Comparison of ENCODE assay signal across 7 mouse cellular contexts in genomic region chr2:155472671-155473569, GRCm38 (mm10). TPM values are rescaled to one million over a fixed set of nuclear protein-coding genes. Genes with fewer than 3 reads are reported as not detected.
DNase-seq lines count a peak whose midpoint lies in the region; ATAC-seq lines count a peak whose summit lies in the region.

No protein-coding gene starts in this region.

- H3K4me2 ChIP-seq in hindbrain, embryonic 14.5 days (replicated peaks) = peak overlapping the region; percentile 76

- DNase-seq in adipocyte (ENCODE audit: low spot score) = peak; percentile 71
- DNase-seq in cerebellum, postnatal 14 days = peak; percentile 56 to 61
- DNase-seq in gastrocnemius, adult 18-20 months (ENCODE audit: low spot score) = peak; percentile 43
- DNase-seq in hindbrain, embryonic 14.5 days (ENCODE audit: low spot score) = no peak
- peak; percentile 31 to 42 for DNase-seq in left cerebral cortex, postnatal 25 days (ENCODE audit: low spot score in 2 of 2)
- peak; percentile 42 for DNase-seq in right cerebral cortex, postnatal 25 days

- H3K4me1 ChIP-seq in hindbrain, embryonic 14.5 days (replicated peaks; ENCODE audit: control insufficient read depth, insufficient read depth, low read length) = peaks cover 31% of the 10 kb centered on the region

- H3K36me3 ChIP-seq in hindbrain, embryonic 14.5 days (replicated peaks; ENCODE audit: control insufficient read depth, insufficient read depth) = no peaks in the 10 kb centered on the region

- intact Hi-C loops in left cerebral cortex, postnatal 25 days (cut with DNase I) = no loop called here

- peak; percentile 25 for ATAC-seq in hindbrain, embryonic 14.5 days (ENCODE audit: low FRiP score)
- peak; percentile 62 for ATAC-seq in megakaryocyte progenitor cell, adult 5-6 weeks (replicated peaks; ENCODE audit: poor library complexity)

- peak overlapping the region; percentile 80 for H3K4me3 ChIP-seq in hindbrain, embryonic 14.5 days (replicated peaks; ENCODE audit: low read length)

- H3K27ac ChIP-seq in hindbrain, embryonic 14.5 days = peak overlapping the region; percentile 88

- under 1% methylated on average over 38 of the region's 71 CpGs for WGBS in hindbrain, embryonic 14.5 days

- H3K9me3 ChIP-seq in hindbrain, embryonic 14.5 days (ENCODE audit: control insufficient read depth, low read length) = no peaks in the 10 kb centered on the region

- peak overlapping the region; percentile 89 for H3K9ac ChIP-seq in hindbrain, embryonic 14.5 days

- no peaks in the 10 kb centered on the region for H3K27me3 ChIP-seq in hindbrain, embryonic 14.5 days (ENCODE audit: control insufficient read depth, insufficient read depth, low read length)

RNA-seq across cellular contexts. Expression of gene Ncoa6, which starts 0.8 kb away (rescaled TPM):
- total RNA-seq in gastrocnemius, adult 18-20 months (2021) = 10 to 100 TPM; 11.6 to 11.8 TPM
- polyA plus RNA-seq in hindbrain, embryonic 14.5 days (2014; fragmentation: Nextera tagmentation; extraction: Ambion mirVana) = 32.0 and 33.0 TPM in 2 replicates
- total RNA-seq in left cerebral cortex, postnatal 25 days (2021) = 10 to 100 TPM; 65.1 to 65.8 TPM
- total RNA-seq in megakaryocyte progenitor cell, adult 5-6 weeks (2015) = 58.3 and 61.2 TPM in 2 replicates
- 12.4 and 15.4 TPM in 2 replicates for total RNA-seq in megakaryocyte progenitor cell, adult 5-6 weeks (2017)

RNA-seq across cellular contexts. Expression of gene Acss2, which starts 44.8 kb away (rescaled TPM):
- 10 to 100 TPM; 24.7 to 47.8 TPM for total RNA-seq in gastrocnemius, adult 18-20 months (2021)
- 25.3 and 28.5 TPM in 2 replicates for polyA plus RNA-seq in hindbrain, embryonic 14.5 days (2014; fragmentation: Nextera tagmentation; extraction: Ambion mirVana)
- 10 to 100 TPM; 56.4 to 60.5 TPM for total RNA-seq in left cerebral cortex, postnatal 25 days (2021)
- 3.6 and 8.0 TPM in 2 replicates for total RNA-seq in megakaryocyte progenitor cell, adult 5-6 weeks (2015)
- total RNA-seq in megakaryocyte progenitor cell, adult 5-6 weeks (2017) = 3.0 and 6.5 TPM in 2 replicates

RNA-seq across cellular contexts. Expression of gene Ggt7, which starts 45.1 kb away (rescaled TPM):
- 1 to 10 TPM; 1.1 to 1.4 TPM for total RNA-seq in gastrocnemius, adult 18-20 months (2021)
- polyA plus RNA-seq in hindbrain, embryonic 14.5 days (2014; fragmentation: Nextera tagmentation; extraction: Ambion mirVana) = 39.9 and 48.5 TPM in 2 replicates
- 100 to 1,000 TPM; 115 to 122 TPM for total RNA-seq in left cerebral cortex, postnatal 25 days (2021)
- not detected in 2 replicates for total RNA-seq in megakaryocyte progenitor cell, adult 5-6 weeks (2015)
- not detected in 2 replicates for total RNA-seq in megakaryocyte progenitor cell, adult 5-6 weeks (2017)

Comparison
In these comparisons a context has a peak if more than half of its experiments do, and no peak if none do; other contexts are left out.
1. RNA of gene Ggt7, which starts 45.1 kb away (total RNA-seq): 115 to 122 TPM in left cerebral cortex, postnatal 25 days; 1.1 to 1.4 TPM in gastrocnemius, adult 18-20 months and not detected in megakaryocyte progenitor cell, adult 5-6 weeks; every median in the first group is over 10 times any median in the second.